Mouse (Mus musculus): Measurements from ENCODE around the gene Armcx4.
A peak's percentile ranks its signal among the peaks of the same experiment; 100 is the strongest.
"Not testable (repeated sequence)": the region's sequence is repeated elsewhere in the genome, so short reads cannot be mapped to it uniquely, and the experiment has no call there.

The Armcx4 gene

DNA sequence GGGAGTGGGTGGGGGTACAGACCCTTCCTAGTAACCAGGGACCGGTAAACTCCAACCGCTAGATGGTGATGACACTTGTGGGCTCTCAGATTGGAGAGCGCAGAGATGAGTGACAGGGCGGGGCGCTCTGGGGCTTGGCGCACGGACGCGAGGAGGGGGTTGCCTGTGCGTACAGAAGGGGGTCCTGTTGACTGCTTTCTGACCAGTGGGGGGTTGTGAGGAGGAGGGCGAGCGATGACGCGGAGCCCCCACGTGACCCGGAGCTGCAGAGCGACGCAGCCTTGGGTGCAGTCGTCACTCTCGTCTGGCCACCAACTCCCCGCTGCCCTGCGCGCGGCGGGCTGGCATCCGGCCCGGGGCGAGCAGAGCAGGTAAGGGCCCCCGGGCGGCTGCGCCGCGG, at the start of gene Armcx4:
TSS of gene Armcx4 (plus strand) at position 253 of the 400 bp plus-strand sequence.
- DNase-seq, result peak; percentile 40

DNA sequence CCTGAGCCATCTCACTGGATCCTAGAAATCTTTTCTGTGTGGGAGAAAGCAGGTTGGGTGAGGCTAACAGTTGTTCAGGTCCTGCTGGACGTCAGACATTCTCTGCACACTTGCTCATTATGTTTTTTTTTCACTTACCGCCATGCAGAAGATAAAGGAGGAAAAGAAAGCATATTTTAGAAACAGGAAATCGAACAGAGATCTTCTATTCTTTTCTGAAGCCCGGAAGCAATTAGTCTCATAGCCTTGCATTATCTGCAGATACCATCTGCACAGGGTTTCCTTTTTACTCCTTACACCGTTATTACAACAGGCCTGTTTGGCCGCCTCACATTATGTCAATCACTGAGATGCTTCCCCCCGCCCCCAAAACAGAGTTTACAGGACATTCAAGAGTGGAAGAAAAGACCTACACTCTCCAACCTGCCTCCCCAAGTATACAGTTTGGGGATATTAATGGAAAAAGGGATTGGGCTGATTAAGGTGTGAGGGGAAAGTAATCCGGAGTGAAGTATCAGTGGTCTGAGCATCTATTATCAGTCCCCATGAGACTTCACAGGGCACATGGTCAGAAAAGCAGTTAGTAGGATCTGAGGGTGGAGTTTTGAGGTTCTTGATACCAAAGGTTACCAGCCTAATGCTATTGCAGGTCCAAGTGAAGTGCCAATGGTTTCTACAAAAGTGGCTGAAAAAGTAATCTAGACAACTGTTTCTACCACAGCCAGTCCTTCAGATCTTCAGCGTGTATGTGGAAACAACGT, 45.1 kb upstream of the Armcx4 start:
- no peak for DNase-seq

DNA sequence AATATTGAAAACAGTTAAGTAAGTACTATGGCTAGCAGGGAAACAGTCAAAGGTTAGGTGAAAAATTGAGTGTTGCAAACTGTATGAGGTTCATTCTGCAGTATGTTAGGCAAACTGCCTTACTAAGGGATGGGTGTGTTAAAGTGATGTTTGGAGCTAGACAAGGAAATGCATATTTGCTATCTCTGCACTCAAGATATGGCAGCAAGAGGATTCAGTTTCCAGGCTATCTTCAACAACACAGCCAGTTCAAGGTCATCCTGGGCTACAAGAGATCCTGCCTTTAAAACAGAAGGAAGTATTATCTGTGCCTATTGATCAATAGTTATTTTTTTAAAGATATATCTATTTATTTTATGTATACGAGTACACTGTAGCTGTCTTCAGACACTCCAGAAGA, 40.0 kb upstream of the Armcx4 start:
- no peak for DNase-seq

DNA sequence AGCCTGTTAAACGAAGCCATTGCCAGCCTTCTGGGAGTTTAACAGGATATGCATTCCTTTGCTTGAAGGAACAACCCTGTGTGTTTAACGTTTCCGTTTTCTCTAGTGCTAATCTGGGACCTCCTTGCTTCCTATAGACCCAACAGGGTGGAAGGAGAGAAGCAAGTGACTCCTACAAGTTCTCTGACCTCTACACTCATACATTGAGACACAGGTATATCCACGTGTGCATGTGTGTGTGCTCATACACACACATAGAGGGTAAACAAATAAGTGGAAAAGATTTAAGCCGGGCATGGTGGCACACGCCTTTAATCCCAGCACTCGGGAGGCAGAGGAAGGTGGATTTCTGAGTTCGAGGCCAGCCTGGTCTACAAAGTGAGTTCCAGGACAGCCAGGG, 38.9 kb upstream of the Armcx4 start:
- DNase-seq, result no peak

DNA sequence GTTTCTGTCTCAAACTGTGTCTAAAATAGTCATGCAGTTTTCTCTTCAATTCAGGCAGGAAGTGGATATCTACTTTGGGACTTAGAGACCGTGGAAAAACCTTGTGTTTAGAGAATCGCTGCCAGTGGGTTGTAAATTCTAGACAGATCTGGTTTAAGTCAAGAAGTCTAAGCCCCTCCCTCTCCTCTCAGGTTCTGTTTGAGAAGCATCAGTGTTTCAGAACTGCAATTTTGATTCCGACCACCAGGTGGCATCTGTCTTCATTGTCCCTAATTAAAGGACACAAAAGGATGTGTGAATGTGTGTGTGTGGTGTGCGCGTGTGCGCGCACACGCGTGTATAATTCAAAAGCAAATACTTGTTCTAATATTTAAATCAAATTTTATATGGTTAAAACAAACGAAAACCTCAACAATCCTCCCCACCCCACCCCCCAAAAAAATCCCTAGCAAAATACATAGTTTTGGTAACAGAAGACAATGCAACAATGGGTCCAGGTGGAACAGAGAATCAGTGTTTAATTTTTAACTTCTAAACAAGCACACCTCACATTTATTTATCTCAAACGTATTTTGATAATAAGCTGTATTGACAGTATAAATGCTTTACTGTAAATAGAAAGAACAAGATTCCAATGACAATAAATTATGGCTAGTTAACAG, 38.2 kb upstream of the Armcx4 start:
- DNase-seq, result peak; percentile 76

DNA sequence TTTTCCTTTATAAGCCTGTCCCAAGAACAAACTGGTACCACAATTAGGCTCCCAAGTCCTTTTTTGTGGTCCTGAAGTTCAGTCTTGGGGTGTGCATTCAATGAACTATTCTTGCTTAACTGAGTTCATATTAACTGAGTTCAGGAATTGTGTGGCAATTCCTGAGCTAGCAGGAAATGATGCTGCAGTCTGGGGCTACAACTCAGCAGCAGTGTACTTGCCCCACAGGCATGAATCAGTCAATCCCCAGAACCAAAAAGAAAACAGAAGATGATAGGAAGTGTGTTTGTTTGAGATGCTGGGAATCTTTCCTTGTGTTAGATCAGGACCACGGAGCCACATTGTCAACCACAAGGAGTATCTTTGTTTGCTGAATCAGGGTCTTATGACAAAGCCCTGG, 34.3 kb upstream of the Armcx4 start:
- no peak for DNase-seq

DNA sequence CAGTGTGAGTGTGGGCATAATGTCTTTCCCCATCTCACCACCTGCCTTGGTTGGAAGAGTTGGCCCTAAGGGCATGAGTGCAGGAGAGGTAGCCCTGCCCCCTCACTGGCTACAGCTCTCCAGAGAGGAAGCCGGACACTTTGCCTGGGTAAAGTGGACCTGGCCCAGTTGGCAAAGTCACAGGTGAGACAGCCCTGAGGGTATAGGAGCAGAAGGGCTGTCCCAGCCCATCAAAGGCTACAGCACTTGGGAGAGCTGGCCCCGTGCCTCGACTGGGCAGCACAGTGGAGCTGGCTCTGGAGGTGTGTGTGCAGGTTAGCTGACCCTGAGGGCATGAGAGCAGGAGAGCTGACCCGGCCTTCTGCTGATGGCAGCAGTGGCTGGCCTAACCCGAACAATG, 24.7 kb upstream of the Armcx4 start:
- peak; percentile 8 for DNase-seq

DNA sequence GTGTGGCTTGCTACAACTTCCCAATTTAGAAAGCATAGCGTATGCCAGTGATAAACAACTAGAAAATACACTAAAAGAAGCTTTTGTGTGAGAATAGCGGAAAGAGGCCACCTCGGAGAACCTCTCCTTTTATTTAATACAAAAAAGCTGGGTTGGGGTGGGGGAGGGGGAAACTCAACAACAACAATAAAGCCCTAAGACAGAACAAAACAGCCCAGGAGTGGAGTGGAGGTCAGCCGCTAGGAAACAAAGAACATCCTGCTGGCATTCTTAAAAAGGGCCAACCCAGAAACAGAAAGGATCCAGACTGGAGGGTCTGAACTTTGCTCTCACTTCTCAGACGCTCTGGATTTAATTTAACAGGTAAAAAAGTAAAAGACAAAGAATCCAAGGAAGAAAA, 11.3 kb upstream of the Armcx4 start:
- no peak for DNase-seq

DNA sequence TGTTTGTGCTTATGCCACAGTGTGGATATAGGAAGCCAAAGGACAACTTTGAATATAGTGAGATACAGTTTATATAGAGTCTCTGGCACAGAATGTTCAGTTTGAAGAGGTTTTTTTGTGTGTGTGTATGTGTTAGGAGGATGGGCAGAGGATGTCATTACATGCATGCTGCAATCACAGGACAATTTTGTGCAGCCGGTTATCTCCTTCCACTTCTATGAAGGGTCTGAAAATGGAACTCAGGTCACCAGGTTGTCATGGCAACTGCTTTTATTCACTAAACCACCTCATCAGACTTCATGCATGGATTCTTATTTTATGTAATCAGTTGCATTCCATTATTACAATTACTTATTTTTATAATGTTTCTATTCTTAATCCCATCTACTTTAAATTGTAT, 10.4 kb upstream of the Armcx4 start:
- no peak for DNase-seq

DNA sequence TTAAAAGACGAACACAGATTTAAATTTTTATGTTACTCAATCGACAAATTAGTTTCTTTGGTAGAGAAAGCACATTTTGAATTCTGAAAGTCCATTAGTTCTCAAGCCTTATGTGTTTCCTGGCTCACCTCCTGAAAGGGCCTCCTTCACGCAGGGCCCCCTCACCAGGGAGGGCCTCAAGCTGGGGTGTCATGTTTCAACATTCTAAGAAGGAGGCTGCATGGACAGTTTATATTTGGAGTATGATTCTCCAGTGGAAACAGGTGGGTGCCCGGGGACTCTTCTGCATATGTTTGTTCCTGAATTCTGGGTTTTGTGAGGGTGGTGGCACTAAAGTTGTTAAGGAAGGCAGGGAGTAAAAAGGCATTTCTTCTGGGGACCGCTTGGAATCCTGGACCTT, 1.4 kb upstream of the Armcx4 start:
- no peak for DNase-seq

DNA sequence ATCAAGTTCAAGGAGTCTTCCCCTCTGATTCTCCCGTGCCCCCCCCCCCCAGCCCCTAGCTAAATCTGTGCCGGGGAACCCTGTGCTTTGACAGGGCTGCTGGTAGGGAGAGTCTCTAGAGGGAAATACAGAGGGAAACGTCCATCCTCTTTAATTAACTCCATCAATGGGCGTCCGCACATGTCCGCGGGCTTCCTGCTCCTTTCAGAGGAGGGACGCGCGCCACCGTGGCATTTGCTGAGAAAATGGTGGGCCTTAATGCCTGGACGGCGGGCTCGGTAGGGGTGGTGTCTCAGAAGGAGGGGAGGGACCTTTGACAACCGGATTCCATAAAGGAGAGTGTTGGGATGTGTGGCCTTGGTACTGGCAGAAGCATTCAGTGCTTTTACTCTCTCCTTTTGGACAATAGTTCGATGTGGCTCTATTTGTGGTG, 436 bp downstream of the Armcx4 start:
- DNase-seq, result peak; percentile 9

DNA sequence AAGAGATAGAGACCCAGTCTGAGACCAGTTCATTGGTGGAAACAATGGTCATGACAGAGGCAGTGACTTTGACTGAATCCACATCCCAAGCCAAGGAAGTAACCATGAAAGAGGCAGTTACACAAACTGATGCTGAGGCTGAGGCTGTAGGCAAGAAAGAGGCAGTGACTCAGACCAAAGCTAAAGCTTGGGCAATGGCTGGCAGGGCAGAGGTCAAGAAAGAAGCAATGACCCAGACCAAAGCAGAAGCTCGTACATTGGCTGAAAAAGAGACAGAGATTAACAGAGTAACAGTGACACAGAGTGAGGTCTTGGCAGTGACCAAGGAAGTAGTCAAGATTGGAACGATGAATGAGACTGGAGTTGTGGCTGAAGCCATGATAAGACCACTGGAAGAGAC, 3.4 kb downstream of the Armcx4 start:
- no peak for DNase-seq

DNA sequence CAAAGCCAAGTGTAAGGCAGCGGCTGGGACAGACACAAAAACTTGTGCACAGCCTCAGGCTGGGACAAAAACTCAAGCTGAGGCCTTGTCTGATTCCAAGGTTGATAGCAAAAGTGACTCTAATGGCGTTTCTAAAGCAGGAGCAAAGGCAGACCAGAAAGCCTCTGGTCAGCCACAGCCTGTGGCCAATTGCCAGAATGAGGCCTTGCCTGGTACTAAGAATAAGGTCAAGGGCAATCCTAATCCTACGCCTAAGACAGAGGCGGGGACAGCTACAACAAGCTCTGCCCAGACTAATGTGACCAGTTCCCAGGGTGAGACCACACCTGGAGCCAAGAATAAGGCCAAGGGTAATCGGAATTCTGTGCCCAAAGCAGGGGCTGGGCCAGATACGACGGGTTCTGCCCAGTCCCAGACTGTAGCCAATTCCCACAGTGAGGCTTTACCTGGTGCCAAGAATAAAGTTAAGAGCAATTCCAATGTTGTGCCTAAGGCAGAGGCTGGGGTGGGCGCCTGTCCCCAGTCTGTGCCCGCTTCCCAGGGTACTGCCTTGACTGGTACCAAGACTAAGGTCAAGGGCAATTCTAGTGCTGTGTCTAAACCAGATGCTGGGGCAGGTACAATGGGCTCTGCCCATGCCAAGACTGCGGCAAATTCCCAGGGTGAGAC, 4.7 kb downstream of the Armcx4 start:
- DNase-seq, result peak; percentile 34

DNA sequence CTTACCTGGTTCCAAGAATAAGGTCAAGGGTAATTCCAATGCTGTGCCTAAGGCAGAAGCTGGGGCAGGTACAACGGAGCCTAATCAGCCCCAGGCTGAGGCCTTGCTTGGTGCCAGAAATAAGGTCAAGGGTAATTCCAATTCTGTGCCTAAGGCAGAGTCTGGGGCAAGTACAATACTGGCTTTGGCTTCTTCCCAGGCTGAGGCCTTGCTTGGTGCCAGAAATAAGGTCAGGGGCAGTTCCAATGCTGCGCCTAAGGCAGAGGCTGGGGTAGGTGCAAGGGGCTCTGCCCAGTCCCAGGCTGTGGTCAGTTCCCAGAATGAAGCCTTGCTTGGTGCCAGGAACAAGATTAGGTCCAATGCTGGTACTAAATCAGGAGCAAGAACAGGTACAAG, 5.2 kb downstream of the Armcx4 start:
- DNase-seq, result no peak

DNA sequence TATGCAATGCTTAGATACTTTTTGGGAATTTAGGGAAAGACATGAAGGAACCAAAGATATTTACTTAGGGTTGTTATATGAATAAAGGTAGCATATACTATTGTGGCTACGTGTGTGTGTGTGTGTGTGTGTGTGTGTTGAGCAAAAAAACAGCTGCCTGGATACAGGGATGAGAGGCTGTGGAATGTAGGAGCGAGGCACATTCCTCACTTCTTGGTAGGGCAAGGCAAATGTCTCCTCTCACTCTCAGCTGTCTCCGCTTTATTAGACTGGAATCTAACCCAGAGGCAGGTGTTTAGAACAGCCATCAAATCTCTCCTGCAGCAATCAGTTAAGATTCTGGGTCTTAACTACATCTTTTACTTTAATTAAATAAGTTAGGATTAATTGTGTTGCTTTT, 30.5 kb downstream of the Armcx4 start:
- no peak for DNase-seq

DNA sequence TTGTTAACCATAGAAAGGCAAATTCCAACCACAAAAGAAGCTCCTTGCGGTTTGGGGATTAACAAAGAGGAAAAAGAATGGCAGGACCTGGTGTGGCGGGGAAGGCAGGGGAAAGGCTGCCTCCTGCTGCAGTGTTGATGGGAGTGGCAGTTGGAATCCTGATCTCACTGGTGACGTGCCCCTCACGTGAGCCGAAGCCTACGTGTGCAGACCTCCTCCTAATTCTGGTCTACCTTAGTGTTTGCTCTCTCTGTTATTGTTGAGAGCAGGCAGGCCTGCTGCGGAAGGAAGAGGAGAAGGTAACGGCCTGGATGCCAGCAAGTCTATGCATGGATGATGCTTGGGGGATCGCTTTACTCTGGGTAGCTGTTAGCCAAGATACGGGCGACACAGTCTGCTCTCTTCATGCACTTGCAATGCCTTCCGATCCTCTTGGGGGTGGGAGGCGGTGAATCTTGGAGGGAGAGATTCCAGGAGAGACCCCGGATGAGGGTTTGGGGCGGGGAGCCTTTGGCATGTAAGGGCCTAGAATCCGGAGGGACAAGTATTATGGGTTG, 31.5 kb downstream of the Armcx4 start, which contains the start of gene Armcx1:
TSS of gene Armcx1 (plus strand) at position 212 of the 557 bp plus-strand sequence.
- DNase-seq, result peak; percentile 44

DNA sequence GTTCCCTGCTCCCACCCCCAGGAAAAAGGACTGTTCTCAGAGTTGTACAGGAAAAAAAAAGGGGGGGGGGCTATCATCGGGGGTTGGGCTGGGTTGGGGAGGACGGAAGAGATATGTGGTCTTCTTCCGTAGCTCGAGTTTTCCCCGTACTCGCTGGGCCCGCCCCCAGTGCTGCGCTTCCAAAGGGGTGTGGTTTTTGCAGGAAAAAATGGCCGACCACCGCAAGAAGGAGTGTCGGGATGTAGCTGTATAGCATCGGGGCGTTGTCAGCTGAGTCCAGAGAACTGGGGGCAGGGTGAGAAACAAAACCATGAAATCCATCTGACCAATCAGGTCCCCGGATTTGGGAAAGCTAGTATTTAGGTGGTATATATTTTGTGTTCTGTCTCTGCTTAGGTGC, 32.2 kb downstream of the Armcx4 start:
- DNase-seq, result peak; percentile 27

DNA sequence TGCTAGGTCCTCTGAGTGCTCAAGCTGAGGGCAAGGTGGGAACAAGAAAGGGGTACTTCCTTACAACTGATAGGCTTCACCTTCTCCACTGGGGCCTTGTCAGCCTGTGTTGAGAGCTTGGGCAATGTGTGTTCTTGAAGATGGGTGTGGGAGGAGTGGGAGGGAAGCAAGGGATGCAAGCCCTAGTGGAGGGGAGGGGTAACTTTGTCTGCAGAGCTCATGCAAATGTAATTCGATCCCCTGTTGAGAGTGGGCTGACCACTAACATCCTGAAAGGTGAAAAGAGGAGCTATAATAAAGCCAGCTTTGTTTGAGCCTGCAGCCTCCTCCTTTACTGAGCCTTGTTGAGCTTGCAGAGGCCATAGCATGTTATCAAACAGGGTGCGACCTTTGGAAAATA, 37.4 kb downstream of the Armcx4 start:
- DNase-seq, result not testable (repeated sequence)

DNA sequence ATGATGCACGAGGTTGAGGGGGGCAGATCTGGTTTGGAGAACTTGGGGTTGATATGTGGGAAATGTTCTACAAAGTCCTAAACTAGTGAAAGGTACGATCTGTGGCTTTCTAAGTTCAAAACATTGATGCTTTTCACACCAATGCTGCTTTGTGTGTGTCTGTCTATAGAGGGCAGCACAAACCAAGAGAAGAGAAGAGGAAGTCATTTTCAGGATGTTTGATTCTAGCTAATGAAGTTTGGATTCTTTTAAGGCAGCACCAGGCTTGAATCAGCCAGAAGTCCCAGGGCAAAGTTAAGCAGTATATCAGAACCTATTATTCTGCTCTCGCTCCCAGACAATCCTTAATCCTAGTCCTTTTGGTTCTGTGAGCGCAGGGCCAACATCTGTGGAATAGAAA, 43.5 kb downstream of the Armcx4 start:
- no peak for DNase-seq

DNA sequence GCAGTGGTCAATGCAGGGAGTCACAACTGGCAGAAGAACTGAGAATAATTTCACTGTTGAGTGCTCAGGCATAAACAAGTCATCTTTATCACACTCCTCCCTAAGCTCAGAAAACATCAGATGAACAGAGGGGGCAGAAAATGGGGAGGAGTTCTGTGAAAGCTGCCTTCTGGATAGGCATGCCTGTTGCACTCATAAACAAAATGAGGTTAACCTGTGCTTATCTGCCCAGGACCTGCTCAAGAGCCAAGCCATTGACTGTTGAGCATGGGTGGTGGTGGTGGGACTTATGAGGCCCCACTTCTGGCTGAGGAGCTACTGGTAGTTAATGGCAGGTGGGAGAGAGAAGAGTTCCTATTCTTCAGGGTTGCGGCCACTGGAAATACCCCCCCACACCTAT, 51.5 kb downstream of the Armcx4 start:
- DNase-seq, result no peak

DNA sequence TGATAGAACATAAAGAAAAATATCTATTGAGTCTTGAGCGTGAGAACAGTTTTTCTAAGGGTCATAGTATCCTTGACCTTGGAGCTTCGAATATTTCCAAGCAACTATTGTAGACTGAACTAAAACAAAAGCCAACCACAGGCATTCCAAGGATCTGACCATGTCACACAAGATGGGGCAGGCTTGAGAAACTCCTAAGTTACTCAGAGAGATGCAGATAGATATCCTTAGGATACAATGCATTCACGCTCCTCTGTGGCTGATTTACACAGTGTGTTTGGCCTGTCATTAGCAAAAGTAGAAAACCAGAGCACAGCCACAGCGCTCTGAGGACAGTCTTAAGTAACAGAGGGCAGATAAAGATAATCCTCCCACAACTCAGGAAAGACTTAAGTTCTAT, 52.8 kb downstream of the Armcx4 start:
- DNase-seq, result no peak

DNA sequence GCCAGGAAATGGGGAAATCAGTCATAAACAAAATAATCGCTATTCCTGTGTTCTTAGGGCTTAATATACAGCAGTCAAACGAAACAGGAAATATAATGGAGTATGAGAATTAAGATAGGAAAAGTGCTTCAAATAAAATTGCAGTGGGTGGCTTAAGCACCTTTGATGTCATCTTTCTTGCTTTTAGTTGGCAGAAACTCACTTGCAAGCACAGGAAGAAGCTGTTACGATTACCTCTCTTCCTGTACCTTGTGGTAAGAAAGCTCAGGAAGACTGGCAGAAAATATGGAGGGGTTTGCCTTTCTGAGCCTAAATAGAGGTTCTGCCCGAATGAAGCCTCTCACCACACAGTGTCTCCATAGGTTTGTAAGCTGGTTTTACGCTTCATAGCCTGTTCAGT, 55.5 kb downstream of the Armcx4 start:
- no peak for DNase-seq

Measured in kidney, adult 18-20 months (tissue).